Mouse (Mus musculus): ENCODE data around the gene Sergef.
"Not testable (repeated sequence)": the region's sequence is repeated elsewhere in the genome, so short reads cannot be mapped to it uniquely, and the experiment has no call there.

The Sergef gene

DNA sequence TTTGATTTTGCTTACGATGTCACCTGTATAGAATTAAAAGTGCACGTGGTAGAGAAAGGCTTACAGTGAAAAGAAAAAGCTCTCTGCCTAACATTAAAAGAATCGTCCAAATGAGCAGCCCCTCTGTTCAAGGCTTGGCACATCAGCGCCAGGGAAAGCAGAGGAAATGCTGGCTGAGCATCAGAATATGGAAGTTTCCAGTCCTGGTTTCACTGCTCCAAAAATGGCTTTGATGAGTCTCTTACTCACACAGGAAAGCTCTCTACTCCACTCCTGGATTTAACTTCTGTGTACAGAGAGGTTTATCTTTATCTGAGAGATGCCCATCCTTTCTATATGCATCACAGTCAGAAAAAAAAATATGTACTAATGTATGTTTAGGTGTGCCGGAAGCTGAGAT is 61.5 kb downstream of the Sergef start:
- no peak for DNase-seq (ENCODE audit: low spot score in 2 of 2)

DNA sequence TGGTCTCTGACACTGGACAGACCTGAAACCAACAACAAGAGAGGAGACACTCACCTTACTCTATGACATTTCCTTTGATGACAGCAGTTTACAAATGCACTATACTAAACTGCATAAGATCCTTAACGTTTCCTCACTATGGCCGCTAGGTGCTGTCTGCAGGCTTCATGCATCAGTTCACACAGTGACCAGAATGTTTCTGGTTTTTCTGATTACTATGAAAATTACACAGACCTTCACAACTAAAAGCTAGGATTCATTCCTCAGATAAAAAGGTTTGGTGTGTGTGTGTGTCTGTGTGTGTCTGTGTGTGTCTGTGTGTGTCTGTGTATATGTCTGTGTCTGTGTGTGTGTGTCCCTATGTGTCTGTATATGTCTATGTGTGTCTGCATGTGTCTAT is 63.7 kb downstream of the Sergef start:
- no peak for DNase-seq (ENCODE audit: low spot score in 2 of 2)

DNA sequence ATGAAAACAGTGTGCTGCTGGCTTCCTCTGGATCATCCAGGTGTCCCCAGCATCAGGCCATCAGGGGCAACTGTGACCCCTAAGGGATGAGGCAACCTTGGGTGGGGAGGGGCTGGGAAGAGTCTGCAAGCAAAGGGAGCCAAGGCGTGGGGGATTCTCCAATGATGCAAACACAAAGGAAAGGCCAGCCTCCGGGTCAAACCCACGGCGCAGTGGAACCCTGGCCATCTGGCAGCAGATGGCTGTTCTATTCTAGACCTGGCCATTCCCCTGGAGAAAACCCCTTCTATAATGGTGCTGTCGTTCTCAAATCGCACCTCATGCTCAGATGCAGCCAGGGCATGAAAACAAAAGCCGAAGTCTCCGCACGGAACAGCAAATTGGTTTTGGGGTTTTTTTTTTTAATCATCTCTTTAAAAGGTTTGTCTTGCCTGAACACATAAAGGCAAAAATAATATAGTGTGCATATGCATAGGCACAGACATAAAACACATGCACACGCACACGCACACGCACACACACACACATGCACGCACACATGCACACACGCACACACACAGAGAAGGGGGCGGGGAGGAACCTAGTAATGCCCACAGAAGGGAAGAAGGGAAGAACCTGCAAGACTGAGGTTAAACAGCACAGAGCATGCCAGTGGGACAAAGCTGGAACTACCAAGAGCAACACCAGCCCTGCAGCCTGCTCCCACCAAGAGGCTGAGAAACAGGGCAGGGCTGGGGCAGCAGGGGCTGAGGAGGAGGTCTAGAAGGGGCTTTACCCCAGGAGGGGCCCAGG is 66.6 kb downstream of the Sergef start:
- DNase-seq (ENCODE audit: low spot score in 2 of 2), result no peak

DNA sequence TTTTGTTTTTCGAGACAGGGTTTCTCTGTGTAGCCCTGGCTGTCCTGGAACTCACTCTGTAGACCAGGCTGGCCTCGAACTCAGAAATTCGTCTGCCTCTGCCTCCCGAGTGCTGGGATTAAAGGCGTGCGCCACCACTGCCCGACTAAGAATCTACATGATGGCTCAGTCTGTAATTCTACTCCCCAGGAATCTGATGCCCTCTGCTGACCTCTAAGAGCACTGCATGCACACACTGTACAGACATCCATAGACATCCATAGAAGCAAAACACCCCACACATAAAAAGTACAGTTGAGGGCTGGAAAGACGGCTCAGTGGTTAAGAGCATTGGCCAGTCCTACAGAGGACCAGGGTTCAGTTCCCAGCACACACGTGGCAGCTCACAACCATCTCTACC is 70.1 kb downstream of the Sergef start:
- DNase-seq (ENCODE audit: low spot score in 2 of 2), result not testable (repeated sequence)

DNA sequence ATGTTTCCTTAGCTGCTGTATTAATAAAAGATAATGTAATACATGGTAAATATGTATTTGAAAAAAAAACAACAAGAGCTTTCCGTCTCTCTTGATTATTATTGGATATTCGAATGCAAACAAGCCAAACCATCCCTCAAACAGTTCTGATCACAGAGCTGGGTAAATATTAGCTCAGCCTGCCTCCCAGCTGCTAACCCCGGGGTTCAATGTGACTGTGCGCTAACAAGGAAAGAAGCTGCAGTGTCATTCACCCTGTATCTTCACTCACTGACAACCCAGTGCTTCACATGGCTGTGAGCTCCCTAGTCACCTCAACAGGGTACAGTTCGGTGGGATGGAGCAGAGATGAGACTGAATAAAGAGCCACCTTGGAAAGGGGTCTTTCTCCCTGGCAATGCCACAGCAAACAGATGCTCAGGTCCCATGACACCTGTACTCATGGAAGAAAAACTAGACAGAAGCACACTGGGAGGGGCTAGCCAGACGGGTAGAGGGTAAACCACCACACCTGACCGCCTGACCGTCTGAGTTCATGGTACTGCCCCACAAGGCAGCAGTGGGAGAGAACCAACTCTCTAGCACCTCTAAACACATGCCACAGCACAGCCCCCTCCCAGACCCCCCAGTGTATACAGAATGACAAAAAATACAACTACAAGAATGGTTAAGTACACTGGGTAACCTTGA is 73.1 kb downstream of the Sergef start:
- DNase-seq (ENCODE audit: low spot score in 2 of 2), result no peak

DNA sequence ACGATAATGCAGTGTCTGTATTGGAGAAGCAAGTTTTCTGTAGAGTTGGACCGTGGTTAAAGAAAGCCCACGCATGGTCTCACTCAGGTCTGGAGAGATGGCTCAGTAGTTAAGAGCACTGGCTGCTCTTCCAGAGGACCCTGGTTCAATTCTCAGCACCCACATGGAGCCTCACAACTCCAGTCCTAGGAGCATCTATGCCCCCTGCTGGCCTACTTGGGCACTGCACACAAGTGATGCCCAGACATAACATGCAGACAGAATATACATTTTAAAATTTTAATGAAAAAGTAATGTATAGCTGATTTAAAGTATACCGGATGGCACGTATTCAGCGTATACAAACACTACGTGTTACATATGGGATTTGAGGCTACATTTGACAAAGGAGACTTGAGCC is 74.2 kb downstream of the Sergef start:
- DNase-seq (ENCODE audit: low spot score in 2 of 2), result no peak

DNA sequence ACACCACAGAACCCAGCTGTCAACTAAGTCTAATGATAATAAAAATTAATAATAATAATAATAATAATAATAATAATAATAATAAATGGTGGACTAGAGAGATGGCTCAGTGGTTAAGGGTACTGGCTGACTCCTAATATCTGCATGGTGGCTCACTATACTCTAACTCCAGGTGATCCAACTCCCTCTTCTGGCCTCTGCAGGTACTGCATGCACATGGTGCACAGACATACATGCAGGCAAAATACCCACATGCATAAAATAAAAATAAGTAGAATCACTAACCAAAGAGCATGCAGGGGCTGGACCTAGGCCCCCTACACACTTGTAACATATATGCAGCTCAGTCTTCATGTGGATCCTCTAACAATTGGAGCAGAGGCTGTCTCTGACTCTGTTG is 75.8 kb downstream of the Sergef start:
- DNase-seq (ENCODE audit: low spot score in 2 of 2), result no peak

DNA sequence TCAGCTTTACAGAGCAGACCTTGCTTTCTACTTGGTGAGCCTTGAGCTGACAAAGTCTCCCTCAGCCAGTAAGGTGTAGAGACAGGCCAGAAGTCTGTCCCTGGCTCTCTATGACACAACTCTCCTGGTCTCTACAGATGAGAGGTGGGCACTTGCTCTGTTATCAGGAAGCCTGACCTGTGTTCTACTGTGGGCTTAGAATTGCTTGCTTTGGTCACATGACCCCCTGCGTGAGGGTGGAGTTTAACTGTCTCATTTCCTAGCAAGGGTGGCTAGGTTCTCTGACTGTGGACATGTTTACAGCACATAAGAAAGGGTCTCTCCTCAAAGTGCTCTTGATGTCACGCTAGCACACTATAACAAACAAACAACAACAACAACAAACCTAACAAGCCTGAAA is 79.5 kb downstream of the Sergef start:
- DNase-seq (ENCODE audit: low spot score in 2 of 2), result no peak

DNA sequence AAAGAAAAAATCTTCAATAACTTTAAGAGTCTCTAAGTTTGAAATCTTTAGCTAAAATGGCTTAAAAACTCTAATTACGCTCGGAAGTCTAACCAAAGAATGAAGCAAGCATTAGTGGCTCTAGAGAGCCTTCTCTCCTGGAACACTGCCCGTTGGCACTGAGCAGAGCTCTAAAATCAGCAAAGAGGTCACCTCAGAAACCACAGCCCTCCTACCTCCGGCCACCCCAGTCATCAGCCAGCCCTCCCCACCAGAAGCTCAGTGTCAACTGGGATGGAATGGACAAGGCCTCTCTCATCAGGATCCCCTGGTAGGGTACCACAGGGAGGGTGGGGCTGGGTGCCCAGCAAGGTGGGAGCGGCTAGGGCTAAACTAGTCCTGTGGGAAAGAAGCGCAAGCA is 80.0 kb downstream of the Sergef start:
- no peak for DNase-seq (ENCODE audit: low spot score in 2 of 2)

DNA sequence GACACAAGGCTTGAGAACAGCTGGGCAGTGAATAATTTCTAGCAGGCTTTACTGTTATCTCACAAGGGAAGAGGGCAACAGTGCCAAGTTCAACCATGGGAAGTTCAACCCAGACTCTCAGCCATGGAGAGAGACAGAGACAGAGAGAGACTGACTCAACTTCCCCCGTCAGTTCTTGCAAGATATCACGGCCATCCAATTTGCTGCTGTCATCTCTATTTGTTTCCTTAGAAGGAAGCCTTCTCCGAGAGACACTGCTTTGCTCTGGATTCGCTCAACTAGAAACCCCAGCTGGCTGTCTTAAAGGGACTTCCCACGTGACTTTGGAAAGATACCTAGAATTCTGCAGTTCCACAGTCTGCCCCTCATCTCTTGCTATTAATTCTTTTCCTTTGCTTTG is 80.6 kb downstream of the Sergef start:
- DNase-seq (ENCODE audit: low spot score in 2 of 2), result no peak

DNA sequence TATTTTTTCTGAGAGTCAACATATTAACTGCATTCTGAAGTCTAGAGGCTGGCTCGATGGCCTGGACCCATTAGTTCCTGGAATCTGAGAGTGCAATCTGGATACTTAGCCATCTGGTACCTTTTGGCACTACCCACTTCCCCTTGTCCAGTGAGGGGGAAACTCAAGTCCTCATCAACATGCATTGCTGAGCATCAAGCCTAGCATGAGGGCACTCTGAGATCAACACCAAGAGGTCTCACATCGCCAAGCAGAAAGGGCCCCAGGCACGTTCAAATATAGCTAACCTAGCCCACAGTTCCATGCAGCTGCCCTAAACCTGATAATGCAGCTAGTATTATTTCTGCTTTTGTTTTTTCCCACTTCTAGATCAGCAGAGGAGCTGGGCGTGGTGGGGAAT is 81.6 kb downstream of the Sergef start:
- no peak for DNase-seq (ENCODE audit: low spot score in 2 of 2)

DNA sequence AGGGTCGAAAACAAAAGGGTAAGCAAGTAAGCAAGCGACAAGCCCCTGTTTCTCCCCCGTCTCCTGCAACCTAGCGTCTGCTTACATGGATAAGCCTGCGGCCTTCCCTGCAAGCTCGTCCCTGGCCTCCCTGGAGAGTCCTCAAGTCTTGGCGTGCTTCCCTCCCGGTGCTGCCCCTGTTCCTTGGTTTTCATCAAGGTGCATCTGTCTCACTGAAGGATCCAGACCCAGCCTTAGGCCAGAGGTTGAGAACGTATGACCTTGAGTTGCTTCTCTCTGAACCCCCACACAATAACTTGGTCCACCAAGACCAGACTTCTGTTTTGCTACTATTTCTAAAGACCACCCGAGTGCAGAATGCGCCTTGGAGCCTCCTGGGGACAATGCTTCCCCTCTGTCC is 82.2 kb downstream of the Sergef start:
- no peak for DNase-seq (ENCODE audit: low spot score in 2 of 2)

DNA sequence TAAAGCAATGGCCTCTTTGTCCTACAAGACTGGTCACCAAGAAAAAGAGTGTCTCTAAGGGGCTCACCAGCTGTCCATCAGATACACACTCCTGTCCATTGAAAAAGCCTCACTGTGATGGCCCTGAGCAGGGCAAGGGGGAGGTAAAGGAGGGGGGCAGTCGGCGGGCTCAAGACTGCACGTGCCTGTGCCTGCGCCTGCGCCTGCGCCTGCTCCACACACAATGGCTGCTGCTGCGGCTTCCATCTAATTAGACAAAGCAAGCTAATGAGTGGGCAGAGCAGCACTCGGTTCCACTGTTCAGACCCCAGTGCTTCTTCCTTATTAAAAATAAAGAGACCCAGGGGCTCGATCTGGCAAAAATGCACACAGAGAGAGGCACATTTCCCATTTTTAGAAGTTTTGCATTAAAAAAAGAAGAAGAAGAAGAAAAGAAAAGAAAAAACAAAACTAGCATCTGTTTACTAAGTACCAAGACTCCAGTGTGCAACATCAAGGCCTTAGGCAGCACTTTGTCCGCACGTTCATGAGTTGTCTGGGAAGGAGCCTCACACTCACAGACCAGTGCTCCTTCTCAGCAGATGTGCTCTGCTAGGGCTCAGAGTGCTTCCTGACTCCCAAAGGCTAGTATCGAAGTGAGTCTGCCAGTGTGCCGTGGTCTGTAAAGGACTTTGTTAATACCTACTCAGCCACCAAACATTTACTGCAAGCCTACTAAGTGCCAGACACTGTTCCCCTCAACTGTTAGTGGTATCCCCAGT is 83.1 kb downstream of the Sergef start:
- no peak for DNase-seq (ENCODE audit: low spot score in 2 of 2)

DNA sequence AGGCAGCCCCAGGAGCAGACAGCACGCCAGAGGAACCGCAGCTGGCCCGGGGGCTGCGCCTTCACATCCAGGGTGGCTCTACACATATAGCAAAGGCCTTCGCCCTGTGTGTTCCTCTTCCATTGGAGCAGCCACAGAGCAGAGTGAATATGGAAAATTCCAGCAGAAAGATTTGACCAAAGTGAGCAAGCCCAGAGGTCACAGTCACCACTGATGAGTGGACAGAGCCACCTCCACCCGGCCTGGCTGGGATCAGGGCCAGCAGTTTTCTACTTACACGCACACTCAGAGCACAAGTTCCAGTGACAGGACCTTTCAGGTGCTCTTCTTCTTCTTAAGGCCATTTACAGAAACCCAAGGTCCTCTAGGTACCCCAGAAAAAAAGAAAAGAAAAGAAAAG is 83.9 kb downstream of the Sergef start:
- no peak for DNase-seq (ENCODE audit: low spot score in 2 of 2)

DNA sequence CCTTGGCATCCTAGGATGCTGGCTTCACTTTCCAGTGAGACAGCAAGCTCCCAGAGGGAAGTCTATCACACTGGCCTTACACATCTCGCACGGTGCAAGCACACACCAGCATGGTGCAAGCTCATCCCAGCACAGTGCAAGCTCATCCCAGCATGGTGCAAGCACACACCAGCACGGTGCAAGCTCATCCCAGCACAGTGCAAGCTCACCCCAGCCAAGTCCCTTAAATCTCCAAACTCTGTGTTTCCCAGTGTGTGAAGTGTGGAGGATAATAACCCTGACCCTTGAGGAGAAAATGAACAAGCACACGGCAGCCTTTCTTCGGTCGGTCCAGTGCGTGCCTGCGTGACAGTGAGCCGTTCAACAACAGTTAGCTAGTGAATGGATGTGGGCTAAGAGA is 84.8 kb downstream of the Sergef start:
- no peak for DNase-seq (ENCODE audit: low spot score in 2 of 2)

DNA sequence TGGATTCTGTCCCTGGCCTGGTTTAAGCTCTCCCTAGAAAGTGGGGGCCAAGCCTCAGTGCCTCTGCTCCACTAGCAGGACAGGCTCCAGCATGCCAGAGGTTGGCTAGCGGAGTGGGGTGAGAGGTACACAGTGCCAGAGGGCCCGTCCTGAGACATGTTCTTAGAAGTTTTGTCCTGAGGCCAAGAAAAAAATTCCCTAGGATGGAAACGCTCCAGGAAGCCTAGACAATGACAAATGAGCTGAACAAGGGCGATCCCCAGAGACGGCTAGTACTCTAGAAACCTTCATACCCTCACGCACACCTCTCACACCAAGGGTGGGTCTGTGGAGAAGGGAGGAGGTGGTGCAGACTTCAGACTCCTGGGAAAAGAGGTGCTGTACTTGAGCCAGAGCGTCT is 85.6 kb downstream of the Sergef start:
- no peak for DNase-seq (ENCODE audit: low spot score in 2 of 2)

DNA sequence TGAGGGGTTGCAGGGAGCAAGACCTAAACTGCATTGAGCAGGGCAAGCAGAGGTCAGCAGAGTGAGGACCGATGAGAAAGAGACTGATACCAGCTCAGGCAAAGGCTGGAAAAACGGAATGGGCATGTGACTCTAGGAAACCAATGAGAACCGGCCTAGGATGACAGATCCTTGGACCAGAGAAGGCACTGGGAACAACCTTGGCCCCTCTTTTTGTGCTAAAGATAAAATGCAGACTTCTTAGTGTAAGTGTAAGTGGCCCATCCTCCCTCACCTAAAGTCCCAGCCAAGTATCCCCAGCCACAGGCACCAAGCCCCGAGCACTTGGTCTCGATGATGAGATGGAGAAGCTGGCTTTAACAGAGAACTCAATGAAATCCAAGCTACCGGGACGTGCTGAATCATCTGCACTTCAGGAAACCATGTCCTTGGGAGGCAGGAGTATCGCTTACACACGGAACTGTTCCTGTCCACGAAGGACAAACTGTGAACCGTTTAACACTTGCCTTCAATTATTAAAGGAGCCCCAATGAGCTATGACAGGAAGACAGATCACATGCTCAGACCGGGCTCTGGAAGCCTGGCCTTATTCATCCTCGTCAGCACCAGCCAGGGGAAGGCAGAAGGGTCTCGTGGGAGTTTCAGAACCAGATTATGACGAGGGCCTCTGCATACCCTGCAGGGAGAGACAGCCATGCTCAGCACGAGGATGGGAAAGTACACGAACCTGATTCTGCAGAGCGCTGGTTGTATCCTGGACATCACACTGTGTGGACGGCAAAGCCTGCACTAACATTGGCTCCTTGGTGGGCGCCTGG is 87.5 kb downstream of the Sergef start:
- DNase-seq (ENCODE audit: low spot score in 2 of 2), result no peak

DNA sequence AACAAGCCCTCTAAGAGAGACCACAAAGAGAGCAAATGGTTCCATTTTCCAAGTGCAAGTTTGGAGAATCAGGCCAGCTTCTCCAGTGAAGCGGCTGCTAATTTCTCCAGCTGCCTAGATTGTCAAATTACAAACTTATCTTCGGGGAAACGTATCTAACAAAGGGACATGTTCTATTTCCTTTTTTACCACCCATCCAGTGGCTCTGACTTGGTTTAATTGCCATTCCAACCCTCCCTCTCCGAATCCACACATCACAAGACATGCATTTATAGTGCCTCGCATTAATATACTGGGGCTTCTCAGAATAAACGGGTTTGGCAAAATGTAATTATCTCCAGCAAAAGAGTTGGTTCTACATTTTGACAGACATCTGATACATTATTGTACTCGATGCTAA is 88.4 kb downstream of the Sergef start:
- no peak for DNase-seq (ENCODE audit: low spot score in 2 of 2)

DNA sequence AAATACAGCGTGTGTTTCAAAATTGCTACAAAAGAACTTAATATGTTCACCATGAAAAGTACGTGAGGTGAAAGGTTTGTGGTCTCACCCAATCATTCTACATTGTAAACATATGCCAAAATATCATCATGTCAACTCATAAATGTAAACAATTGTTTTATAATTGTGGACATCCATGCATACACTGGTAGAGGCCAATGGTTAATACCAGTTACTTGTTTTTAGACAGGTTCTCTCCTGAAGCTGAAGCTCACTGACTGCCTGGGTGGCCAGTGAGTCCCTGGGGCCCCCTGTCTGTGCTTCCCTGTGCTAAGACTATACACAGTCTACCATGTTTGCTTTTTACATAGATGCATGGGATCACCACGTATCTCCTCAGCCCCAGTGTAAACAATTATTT is 91.5 kb downstream of the Sergef start:
- no peak for DNase-seq (ENCODE audit: low spot score in 2 of 2)

DNA sequence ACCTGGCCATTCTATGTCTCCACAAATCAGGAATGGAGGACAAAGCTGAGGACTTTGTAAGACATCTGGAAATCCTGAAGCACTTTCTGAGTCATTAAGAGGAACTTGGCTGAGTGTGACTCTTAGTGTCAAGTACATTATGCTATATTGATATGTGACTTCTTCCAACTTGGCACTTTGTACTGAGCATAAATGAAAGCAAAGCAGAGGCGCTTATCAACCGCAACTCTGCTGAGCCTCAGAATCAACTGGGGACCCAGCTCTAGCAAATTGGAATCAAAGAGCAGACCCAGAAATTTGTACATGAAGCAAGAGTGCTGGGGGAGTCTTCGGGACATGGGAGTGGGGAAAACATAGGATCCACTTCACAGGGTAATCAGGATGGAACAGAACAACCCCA is 92.0 kb downstream of the Sergef start:
- DNase-seq (ENCODE audit: low spot score in 2 of 2), result no peak

DNA sequence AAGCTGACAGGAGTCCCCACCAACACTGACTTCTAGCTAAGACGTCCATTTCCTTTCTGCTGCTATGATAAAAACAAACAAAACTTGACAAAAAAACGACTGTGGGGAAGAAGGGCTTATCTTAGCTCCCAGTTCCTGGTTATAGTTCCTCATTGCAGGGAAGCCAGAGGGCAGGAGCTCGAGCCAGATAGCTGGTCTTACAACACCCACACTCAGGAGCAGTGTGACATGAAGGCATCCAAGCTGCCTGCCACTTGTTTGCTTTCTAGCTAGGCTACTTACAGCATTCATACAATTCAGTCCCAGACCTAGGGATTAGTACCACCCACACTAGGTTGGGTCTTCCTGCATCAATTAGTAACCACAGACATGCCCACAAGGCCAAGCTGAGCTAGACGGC is 93.1 kb downstream of the Sergef start:
- DNase-seq (ENCODE audit: low spot score in 2 of 2), result no peak

DNA sequence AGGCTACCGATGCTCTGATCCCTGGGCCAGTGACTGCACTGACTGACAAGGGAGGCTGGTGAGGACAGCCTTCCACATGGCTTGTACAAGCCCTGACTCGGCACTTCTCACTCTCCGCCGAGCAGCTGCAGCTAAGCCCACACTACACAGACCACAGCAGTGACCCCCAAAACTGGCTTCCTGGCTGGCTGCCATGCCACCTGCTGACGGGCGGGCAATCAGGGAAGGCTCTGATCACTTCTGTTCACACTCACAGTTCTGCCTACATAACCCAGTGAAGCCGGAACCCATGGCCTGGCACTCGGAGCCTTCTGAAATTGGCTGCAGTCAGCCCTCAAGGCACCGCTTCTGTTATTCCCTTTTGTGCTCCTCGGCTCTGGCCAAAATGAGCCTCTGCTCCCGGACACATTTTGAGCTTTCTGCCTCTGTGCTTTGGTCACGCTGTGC is 95.4 kb downstream of the Sergef start:
- peak; percentile 31 to 35 for DNase-seq (ENCODE audit: low spot score in 2 of 2)
